Mouse (Mus musculus) gastrocnemius, postnatal 14 days (tissue): ENCODE results near the gene Zfp341. TPM values are rescaled to one million over a fixed set of nuclear protein-coding genes. Genes with fewer than 3 reads are reported as not detected.

Experiments
- DNase-seq: peaks from one replicate; pipeline ENCODE4 v3.0.0; 2021; ENCODE audit warnings: mixed read lengths
- intact Hi-C: fragments of 180-260 bp; cut with DNase I; formaldehyde crosslinking; loops from one replicate; pipeline ENCODE4 v1.15.1; 2025; ENCODE audit warnings: low total_unique reads
- total RNA-seq, 2 experiments: library from RNA; stranded (reverse); gene quantifications; 2 replicates each; pipeline ENCODE4 v1.2.3; 2021

The Zfp341 gene
- total RNA-seq, 2 experiments from 2014 or later, result 1.8 to 1.9 TPM

DNA sequence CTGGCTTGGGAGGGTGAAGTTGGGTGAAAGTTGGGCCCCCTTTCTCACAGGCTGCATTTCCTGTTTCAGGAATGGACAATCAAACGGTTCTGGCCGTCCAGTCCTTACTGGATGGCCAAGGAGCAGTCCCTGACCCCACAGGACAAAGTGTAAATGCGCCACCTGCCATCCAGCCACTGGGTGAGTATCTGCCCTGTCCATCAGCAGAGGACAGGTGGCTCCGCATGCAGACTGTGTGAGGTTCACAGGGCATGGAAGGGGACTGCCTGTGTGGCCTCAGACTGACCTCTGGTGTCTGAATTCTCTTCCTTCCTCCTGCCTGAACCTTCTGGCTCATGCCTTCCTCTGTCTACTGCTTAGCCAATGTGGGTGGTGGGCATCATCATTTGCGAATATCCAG lies 8.6 kb downstream of the Zfp341 start:
- no peak for DNase-seq
- intact Hi-C loops, result loop anchor here (10.0 kb wide), 1 partner anchor 207 kb away; no protein-coding TSS in a partner anchor

DNA sequence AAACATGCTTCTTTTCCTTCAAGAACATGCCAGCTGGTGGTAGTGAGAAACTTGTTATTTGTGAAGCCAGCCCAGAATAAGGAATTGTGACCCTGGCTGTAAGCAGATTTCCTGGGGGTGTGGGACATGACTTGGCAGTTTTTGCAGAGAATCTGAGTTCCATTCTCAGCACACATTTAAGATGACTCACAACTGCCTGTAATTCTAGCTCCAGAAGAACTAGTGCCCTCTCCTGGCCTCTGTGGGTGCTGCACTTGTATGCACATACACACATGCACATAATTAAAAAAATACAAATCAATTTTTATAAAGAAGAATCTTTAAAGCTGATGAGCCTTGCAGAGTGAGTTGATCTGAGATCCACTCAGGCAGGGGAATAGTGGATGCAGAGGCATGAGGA lies 11.0 kb downstream of the Zfp341 start:
- DNase-seq, result no peak
- intact Hi-C loops, result loop anchor here (10.0 kb wide), 1 partner anchor 209 kb away; no protein-coding TSS in a partner anchor

DNA sequence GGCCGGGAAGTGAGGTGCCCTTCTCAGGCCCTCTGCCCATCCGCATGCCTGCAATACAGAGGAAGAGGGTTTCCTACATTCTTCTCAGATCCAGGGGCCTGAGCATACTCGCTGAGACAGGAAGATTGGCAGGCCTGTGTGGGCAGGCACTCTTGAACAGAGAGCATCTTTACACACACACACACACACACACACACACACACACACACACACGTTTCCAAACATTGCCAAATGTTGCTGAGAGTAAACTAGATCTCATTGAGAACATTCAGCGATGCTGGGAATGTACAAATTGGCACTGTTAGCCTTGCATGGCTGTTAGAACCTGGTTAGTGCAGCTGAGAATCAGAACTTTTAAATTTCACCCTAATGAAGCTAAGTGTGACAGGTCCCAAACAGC lies 17.4 kb downstream of the Zfp341 start:
- DNase-seq, result no peak
- intact Hi-C loops, result no loop called here

DNA sequence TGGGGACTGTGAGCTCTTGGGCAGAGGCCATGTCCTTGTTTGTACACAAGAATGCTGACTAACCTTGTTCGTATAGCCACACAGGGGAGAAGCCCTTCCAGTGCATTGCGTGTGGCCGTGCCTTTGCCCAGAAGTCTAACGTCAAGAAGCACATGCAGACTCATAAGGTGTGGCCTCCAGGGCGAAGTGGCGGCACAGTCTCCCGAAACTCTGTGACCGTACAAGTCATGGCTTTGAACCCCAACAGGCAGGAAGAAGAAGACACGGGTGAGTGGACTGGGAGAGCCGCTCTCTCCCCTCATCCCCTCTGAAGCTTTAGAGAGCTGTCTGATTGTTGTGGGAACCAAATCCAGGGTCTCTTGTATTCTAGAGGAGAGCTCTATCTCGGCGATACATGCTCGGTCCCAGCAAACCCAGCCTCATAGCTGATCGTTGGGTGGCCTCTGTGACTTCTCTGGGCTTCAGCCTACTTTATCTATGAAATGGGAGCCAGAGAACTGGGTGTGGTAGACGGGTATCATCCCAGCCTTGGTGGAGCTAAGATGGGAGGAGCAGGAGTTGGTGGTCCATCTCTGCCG lies 19.2 kb downstream of the Zfp341 start:
- DNase-seq, result no peak
- intact Hi-C loops, result no loop called here

DNA sequence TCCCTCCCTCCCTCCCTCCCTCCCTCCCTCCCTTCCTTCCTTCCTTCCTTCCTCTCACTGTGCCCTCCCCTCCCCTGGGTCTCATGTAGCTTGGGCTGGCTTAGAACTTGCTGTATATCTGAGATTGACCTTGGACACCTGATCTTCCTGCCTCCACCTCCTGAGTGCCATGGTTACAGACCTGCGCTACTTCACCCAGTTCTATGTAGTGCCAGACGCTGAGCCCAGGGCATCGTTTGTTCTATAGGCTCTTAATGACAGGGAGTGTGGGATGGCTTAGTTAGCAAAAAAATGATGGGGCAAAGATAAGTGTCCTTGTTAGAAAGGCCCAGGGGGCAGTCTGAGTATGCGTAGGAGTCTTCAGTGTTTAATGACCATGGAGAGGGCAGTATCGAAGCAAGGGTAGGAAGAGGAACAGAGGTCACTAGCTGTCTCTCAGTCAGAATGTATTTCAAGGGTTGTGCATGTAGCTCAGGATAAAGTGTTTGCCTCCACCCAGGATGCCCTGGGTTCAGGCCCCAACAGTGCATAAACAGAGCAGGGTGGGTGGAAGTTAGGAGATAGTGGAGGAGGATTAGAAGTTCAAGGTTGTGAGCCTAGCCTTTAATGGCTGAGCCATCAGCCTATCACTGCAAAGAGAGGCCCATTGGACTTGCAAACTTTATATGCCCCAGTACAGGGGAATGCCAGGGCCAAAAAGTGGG lies 20.1 kb downstream of the Zfp341 start:
- intact Hi-C loops, result no loop called here
- DNase-seq, result no peak

DNA sequence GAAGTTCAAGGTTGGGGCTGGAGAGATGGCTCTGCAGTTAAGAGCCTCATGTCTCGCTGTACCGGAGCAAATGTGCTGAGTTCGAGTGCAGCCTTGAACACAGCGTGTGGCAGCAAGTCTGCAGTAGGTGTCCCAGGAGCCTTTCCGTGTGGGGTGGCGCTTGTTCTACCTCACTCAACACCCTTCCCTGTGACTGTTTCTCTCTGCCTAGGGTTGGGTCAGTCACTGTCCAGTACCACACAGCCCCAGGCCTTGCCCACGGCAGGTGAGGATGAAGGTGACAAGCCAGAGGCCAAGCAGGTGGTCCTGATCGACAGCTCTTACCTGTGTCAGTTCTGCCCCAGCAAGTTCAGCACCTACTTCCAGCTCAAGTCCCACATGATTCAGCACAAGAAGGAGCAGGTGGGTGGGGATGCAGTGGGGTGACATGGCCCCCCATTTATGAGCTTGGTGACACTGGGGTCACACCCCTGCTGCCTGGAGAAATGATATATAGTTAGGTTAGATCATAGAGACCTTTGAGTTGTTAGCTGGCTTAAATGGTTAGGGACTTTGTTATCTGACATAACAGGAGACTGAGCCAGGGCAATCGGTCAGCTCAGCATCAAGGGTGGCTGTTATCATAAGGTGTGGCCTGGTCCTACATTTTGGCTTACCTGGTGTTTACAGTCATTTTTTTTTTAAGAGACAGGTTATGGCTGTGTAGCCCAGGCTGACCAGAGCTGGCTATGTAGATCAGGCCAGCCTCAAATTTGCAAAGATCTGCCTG lies 21.0 kb downstream of the Zfp341 start:
- no peak for DNase-seq
- intact Hi-C loops, result no loop called here

DNA sequence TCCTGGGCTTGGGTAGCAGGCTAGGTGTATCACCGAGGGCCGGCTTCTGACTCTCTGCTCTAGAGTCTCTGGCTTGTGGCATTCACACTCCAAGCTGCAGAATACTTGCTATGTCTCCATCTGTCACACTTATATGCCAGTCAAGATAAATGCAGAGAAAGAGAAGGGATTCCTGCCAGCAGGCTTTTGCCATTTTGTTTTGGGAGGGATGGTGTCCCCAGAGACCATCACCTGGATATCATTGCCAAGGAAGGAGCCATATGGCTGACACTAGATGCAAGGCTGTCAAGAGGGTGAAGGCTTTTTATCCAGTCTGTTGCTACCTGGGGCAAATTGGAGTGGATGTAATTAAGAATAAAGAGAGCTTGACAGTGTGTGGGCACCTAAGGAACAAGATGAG lies 22.7 kb downstream of the Zfp341 start:
- intact Hi-C loops, result no loop called here
- no peak for DNase-seq

DNA sequence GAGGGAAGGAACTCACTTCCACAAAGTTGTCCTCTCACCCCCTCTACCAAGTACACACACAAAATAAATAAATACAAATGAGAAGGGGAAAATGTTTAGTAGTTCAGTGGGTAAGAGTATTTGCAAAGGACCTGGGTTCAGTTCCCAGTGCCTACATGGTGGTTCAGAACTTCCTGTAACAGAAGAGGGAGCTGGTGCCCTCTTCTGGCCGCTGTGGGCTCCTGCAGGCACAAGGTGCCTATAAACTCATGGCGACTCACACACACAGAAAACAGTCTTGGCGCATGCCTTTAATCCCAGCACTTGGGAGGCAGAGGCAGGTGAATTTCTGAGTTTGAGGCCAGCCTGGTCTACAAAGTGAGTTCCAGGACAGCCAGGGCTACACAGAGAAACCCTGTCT lies 25.4 kb downstream of the Zfp341 start:
- DNase-seq, result no peak
- intact Hi-C loops, result no loop called here

DNA sequence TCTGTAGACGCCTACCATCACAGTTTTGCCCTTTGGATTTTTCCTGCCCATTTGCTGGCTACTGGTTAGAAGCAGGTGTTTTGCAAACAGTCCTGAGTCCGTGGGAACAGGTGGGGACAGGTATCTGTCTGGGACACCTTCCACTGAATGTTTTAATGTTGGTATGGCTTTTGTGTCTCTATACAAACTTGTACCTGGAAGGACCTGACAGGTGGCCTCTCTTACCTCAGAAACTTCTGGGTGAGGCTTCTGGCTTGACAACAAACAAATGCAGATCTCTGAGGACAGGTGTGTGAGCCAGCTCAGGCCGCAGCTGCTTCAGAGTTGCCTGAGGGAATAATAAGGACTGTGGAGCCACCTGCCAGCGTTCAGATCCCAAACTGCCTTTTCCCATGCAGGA lies 26.0 kb downstream of the Zfp341 start:
- intact Hi-C loops, result no loop called here
- DNase-seq, result no peak

DNA sequence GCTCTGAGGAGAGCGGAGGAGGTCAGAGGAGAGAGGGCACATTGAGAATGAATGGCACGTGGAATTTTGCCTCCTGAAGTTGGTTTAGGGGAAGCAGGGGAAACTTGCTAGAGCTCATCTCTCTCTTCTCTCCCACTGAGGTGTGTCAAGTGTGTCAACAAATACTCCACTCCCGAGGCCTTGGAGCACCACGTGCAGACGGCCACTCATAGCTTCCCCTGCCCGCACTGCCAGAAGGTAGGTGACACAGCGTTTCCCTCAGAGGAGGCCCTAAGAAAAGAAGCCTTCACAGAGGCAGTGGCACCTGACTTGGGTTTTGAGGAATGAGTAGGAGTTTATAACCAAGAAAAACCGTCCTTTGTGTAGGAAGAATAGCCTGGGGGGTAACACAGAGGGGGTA lies 28.1 kb downstream of the Zfp341 start:
- intact Hi-C loops, result no loop called here
- DNase-seq, result no peak

DNA sequence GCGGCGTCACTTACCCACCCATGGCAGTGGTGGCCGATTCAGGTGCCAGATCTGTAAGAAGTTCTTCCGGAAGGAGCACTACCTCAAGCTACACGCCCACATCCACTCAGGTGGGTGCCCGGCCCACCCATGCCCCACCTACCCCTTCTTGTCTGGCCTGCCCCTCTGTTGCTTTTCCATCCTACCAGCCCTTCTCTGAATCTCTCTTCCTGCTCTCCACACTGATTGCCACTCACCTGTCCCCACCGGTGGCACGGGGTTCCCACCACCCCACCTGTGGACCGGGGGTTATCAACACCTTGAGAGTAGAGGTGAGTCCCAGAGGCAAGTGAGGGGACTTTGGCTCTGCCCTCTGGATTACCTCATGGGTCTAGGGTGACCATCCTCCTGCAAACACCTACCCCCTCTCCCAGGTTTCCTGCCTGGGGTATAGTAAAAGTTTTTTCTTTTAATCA lies 28.9 kb downstream of the Zfp341 start:
- no peak for DNase-seq
- intact Hi-C loops, result no loop called here

DNA sequence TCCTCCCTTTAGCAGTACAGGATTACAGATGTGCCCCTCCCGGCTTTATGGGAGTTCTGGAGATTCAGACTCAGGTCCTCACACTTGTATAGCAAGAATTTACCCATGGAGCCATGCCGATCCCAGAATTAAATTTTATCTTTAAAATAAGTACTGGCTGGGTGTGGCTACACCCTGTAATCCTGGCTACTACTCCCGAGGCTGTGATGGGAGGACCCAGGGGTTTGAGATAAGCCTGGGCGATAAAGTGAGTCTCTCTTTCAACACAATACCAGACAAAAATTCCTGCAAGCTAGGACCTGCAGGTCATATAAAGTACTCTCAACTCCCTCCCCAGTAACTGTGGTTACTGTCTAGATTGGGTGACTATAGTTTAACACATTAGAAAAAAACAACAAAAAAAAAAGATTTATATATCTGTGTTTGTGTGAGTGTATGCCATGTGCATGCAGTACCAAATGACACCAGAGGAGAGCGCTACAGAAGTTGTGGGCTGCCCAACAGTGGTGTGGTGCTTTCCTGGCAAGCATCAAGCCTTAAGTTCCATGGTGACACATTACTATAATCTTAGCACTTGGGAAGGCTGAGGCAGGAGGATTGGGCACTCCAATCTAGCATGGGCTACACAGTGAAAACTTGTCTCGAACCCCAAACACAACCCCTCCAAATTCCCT lies 29.8 kb downstream of the Zfp341 start:
- intact Hi-C loops, result no loop called here
- DNase-seq, result no peak

DNA sequence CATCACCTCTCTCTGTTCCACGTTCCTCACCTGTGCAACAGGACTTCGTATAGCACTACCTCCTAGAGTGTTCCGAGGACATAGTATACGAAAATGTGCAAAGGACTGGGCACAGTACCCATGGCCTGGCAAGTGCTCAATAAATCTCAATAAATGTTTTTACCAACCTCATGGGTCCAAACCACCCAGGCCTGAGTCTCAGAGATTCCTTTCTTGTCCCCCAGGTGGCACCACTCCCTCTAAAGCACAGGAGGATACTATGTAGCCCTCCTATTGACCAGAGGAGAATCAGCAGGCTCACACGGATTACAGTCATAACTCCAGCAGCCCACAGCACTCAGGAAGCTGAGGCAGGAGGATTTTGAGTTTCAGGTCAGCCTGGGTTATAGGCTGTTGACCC lies 33.5 kb downstream of the Zfp341 start:
- DNase-seq, result no peak
- intact Hi-C loops, result loop anchor here (5.0 kb wide), 1 partner anchor 296 kb away; no protein-coding TSS in a partner anchor

DNA sequence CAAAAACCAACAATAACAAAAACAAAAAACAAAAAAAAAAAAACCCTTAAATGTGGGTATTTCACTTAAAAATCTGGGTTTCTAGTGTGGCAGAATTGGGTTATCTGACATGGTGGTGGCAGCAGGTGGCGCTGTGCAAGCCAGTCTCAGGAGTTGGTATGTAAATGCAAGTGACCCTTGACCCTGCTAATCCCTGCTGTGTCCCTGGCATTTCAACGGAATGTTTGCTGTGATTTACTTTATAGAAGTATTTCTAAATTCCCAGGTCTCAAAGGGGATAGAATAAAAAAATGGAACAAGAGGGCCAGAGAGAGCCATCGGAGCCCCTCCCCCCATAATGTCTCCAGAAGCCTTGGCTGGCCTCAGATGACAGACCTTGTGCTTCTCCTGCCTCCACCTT lies 35.0 kb downstream of the Zfp341 start:
- DNase-seq, result no peak
- intact Hi-C loops, result loop anchor here (5.0 kb wide), 1 partner anchor 294 kb away; no protein-coding TSS in a partner anchor

DNA sequence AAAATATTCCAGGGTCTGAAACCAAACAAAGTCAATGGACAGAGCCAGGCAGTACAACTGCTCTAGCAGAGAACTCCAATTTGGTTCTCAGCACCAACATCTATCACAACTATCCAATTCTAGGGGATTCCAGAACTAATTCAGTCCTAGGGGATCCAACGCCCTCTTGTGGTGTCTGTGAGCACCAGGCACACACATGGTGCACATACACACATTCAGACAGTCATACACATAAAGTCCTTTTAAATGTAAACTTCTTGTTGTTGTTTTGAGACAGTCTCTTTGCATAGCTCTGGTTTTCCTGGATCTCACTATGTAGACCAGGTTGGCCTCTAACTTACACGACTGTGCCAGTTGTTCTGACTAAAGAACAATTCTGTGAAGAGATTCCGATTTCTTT lies 37.3 kb downstream of the Zfp341 start:
- intact Hi-C loops, result no loop called here
- DNase-seq, result no peak

DNA sequence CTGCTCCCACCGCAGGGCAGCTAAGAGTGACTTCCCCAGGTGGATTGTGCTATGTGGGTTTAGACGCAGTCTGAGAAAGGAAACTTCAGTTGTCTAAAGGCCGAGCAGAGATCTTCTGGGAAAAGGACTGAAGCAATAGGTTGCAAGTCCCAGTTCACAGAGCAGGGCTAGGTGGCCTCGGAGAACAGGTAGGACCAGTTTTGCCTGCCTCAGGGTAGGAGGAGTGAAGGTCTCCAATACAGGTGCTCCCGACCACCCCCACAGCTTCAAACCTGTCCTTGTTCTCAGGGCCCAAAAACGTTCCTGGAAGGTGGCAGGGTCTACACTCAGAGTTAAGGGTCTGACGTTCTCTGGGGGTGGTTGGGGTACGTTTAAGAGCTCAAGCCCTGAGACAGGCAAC lies 38.3 kb downstream of the Zfp341 start, which contains the start of gene Chmp4b:
Gene Chmp4b, plus strand, starts transcription at position 343 of the 400 bp plus-strand sequence.
- intact Hi-C loops, result no loop called here

DNA sequence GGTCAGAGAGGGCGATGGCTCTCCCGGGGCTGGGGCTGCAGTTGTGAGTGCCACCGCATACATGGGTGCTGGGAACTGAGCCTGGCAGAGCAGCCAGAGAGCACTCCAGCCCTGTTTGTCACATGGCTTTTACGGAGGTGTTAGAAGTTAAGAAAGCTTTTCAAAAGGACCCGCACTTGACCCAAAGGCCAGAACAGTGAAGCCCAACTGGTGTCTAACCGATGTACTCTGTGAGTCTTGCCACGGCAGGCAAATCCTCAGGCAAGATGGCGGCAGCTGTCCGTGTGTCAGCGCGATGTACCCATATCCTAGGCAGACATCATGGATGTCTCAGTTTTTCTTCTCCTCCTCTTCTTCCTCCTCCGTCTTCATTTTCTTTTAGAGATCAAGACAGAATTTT lies 41.9 kb downstream of the Zfp341 start:
- DNase-seq, result no peak
- intact Hi-C loops, result no loop called here

More for the DNA sequence above, 38.3 kb downstream of the Zfp341 start, which contains the start of gene Chmp4b:
- DNase-seq, result no peak

DNA sequence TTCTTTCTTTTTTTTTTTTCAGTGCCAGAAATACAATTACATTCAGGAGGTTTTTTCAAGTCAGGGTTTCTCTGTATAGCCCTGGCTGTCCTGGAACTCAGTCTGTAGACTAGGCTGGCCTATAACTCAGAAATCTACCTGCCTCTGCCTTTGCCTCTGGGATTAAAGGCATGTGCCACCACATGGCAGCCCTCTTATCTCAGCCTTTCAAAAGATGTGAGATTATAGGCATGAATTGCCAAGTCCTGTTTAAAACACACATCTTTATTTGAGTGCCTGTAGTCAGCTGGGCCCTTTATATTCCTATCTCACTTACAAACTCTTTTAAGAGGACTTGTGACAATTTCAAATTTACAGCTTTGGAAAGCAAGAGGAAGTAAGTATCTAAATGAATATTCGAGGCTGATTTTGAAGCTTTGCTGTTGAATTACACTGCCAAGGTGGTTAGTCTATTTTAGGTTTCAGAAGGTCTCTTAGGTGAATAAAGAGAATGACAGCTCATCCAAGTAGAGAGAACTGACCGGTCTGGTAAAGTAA lies 42.8 kb downstream of the Zfp341 start:
- intact Hi-C loops, result no loop called here

DNA sequence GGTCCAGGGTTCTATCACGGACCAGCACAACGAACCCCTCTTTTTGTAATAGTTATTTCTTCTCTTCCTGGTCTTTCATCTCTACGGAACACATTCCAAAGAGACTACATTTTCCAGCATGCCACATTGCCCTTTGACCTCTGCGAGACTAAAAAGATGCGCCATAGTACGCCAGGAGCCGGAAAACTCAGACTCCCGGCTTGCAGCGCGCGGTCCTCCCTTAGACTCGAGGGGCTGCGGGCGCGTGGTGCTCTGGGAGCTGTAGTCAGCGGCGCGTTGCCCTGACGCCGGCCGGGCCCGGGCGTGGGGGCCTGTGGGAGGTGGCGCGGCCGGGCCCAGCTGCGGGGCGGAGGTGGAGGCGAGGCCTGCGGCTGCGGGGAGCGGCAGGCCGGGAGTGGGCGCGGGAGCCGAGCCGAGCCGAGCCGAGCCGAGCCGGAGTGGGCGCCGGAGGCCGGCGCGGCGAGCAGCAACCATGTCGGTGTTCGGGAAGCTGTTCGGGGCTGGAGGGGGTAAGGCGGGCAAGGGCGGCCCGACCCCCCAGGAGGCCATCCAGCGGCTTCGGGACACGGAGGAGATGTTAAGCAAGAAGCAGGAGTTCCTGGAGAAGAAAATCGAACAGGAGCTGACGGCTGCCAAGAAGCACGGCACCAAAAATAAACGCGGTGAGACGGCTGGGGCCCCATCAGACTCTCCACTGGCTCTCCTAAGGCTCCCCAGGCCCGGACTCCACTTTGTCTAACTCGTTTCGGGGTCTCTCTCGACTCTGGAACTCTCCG lies 43.8 kb downstream of the Zfp341 start:
- peak; percentile 98 for DNase-seq
- intact Hi-C loops, result no loop called here

More for the DNA sequence above, 42.8 kb downstream of the Zfp341 start:
- DNase-seq, result no peak
